Mouse (Mus musculus): ENCODE measurements around the gene Pnmt. TPM values are rescaled to one million over a fixed set of nuclear protein-coding genes. Genes with fewer than 3 reads are reported as not detected.
A peak's percentile ranks its signal among the peaks of the same experiment; 100 is the strongest.

Pnmt gene
- total and polyA plus RNA-seq, 3 experiments = not detected

DNA sequence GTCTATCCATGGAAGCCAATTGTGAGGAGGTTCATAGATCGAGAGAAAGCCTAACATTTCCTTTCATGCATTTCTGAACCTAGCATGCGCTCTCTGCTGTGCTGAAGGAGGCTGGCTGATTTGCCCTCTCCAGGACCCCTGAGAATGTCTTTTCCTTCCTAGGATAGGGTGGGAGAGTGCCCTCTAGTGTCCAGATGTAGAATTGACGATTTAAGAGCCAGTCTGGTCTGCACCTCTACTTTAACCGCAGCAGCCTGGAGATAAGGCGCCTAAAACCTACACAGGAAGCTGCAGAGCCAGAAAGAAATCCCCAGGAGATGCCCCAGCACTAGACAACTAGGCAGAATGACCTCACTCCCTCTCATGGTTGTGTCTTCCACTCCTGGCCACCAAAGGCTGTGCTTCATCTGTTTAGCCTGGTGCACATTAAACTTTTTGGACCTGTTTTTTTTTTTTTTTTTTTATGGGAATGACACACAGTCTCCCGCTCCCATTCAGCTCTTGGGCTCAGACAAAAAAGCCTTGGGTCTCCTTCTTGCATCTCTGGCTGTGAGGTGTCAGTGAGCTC, 30.4 kb upstream of the Pnmt start (continued):
- TF ChIP-seq ZC3H11A (IDR thresholded peaks at IDR 0.05; ENCODE audit: low read depth, low read length) (no peak), ZMIZ1 (IDR thresholded peaks at IDR 0.05; ENCODE audit: low read depth, low read length) (no peak), MYB (IDR thresholded peaks at IDR 0.05; ENCODE audit: low read depth, low read length) (no peak), MYC (IDR thresholded peaks at IDR 0.05; ENCODE audit: low read depth, low read length) (0 out of 2 replicates have a peak, but pooled peaks have one; percentile 35), ZKSCAN1 (IDR thresholded peaks at IDR 0.05; ENCODE audit: low read depth, low read length) (no peak), HCFC1 (IDR thresholded peaks at IDR 0.05; ENCODE audit: low read depth, low read length) (peak; percentile 60; the same call in 1 of the 2 replicates), MAZ (IDR thresholded peaks at IDR 0.05; ENCODE audit: low read depth, low read length) (0 out of 2 replicates have a peak, but pooled peaks have one; percentile 8), MAFK (IDR thresholded peaks at IDR 0.05; ENCODE audit: borderline replicate concordance, low read depth, low read length) (no peak), UBTF (IDR thresholded peaks at IDR 0.05; ENCODE audit: borderline replicate concordance, insufficient read depth, low read depth, low read length) (no peak)

- H3K4me3 ChIP-seq (ENCODE audit: control insufficient read depth in 1 of 2, insufficient read depth in 1 of 2, low read depth in 2 of 2, low read length in 2 of 2) = no peak overlapping the region; a peak in 1 of 4 replicates
- no peak overlapping the region; the same call in 1 of the 2 replicates for H3K27ac ChIP-seq (ENCODE audit: control insufficient read depth, low read depth, low read length)
- no peaks in the 10 kb centered on the region for H3K27me3 ChIP-seq (ENCODE audit: control insufficient read depth in 1 of 2, insufficient read depth in 2 of 2, low read length in 2 of 2)
- H3K9me3 ChIP-seq (replicated peaks; ENCODE audit: insufficient read depth, low read length) = no peaks in the 10 kb centered on the region
- DNase-seq (ENCODE audit: low read depth, low spot score) = no peak
- H3K79me2 ChIP-seq (ENCODE audit: control insufficient read depth, insufficient read depth, low read length, poor library complexity) = peaks cover 26% of the 10 kb centered on the region
- H3K36me3 ChIP-seq (ENCODE audit: control insufficient read depth in 1 of 2, insufficient read depth in 2 of 2, low read length in 2 of 2) = peaks cover 0 to 17% of the 10 kb centered on the region in 2 experiments; a peak in 2 of 4 replicates
- H3K4me1 ChIP-seq (ENCODE audit: control insufficient read depth in 1 of 2, insufficient read depth in 2 of 2, low read length in 2 of 2) = peaks cover 9 to 28% of the 10 kb centered on the region in 2 experiments
- TF ChIP-seq TCF12 (IDR thresholded peaks at IDR 0.05; ENCODE audit: low read depth, low read length) (no peak), EP300 (IDR thresholded peaks at IDR 0.05; ENCODE audit: low read depth in 1 of 2, low read length in 2 of 2) (no peak), GABPA (IDR thresholded peaks at IDR 0.05; ENCODE audit: low read depth, low read length) (no peak), TBP (IDR thresholded peaks at IDR 0.05; ENCODE audit: low read depth, low read length) (no peak), HCFC1 (IDR thresholded peaks at IDR 0.05; ENCODE audit: low read depth, low read length) (no peak), POLR2AphosphoS2 (IDR thresholded peaks at IDR 0.05; ENCODE audit: low read length) (no peak), TAL1 (IDR thresholded peaks at IDR 0.05; ENCODE audit: low read length) (no peak), CHD1 (IDR thresholded peaks at IDR 0.05; ENCODE audit: low read depth, low read length) (no peak), POLR2A (IDR thresholded peaks at IDR 0.05; ENCODE audit: control insufficient read depth in 1 of 2, insufficient read depth in 1 of 2, low read depth in 1 of 2, low read length in 2 of 2, poor library complexity in 1 of 2) (no peak), ZC3H11A (IDR thresholded peaks at IDR 0.05; ENCODE audit: low read depth, low read length) (no peak), MAFK (IDR thresholded peaks at IDR 0.05; ENCODE audit: borderline replicate concordance, low read depth, low read length) (no peak), ZKSCAN1 (IDR thresholded peaks at IDR 0.05; ENCODE audit: low read depth, low read length) (no peak), NRF1 (IDR thresholded peaks at IDR 0.05; ENCODE audit: insufficient read depth, low read depth, low read length, poor library complexity, severe bottlenecking) (no peak), BHLHE40 (IDR thresholded peaks at IDR 0.05; ENCODE audit: borderline replicate concordance, low read depth, low read length) (no peak), RCOR1 (IDR thresholded peaks at IDR 0.05; ENCODE audit: low read depth, low read length) (no peak), USF1 (IDR thresholded peaks at IDR 0.05; ENCODE audit: low read depth, low read length) (no peak), UBTF (IDR thresholded peaks at IDR 0.05; ENCODE audit: borderline replicate concordance, insufficient read depth, low read depth, low read length) (no peak), NELFE (IDR thresholded peaks at IDR 0.05; ENCODE audit: low read depth, low read length) (no peak), MAX (IDR thresholded peaks at IDR 0.05; ENCODE audit: low read length) (no peak), JUND (IDR thresholded peaks at IDR 0.05; ENCODE audit: low read depth, low read length) (no peak)
- peak overlapping the region; percentile 63; the same call in 1 of the 2 replicates for H3K9ac ChIP-seq (ENCODE audit: control insufficient read depth, low read depth, low read length, poor library complexity, severe bottlenecking)
Observed at GRCm38 (mm10) chr11:98356625-98357394, 29.4 kb upstream of the Pnmt start.

Measured in MEL (cell line).